Mouse (Mus musculus): ENCODE data around the gene Mgmt. TPM values are rescaled to one million over a fixed set of nuclear protein-coding genes. Genes with fewer than 3 reads are reported as not detected.

Mgmt gene
- polyA plus RNA-seq, 1 experiment from 2014 or later: 2.6 TPM

- Histone ChIP-seq H3K4me2 (replicated peaks) (no peak overlapping the region), H3K4me3 (no peak overlapping the region), H3K27ac (replicated peaks) (no peak overlapping the region), H3K9ac (replicated peaks) (no peak overlapping the region), H3K27me3 (no peaks in the 10 kb centered on the region; the same call in 1 of the 2 replicates), H3K9me3 (0 out of 2 replicates have a peak, but pooled peaks cover 1% of the 10 kb centered on the region), H3K4me1 (no peaks in the 10 kb centered on the region), H3K36me3 (no peaks in the 10 kb centered on the region)
- WGBS: 72% methylated on average over 5 of the region's 5 CpGs
- ATAC-seq (ENCODE audit: low FRiP score, low read depth): no peak
Measured at GRCm38 (mm10) chr7:137138101-137138500, 243.7 kb downstream of the Mgmt start.

DNA sequence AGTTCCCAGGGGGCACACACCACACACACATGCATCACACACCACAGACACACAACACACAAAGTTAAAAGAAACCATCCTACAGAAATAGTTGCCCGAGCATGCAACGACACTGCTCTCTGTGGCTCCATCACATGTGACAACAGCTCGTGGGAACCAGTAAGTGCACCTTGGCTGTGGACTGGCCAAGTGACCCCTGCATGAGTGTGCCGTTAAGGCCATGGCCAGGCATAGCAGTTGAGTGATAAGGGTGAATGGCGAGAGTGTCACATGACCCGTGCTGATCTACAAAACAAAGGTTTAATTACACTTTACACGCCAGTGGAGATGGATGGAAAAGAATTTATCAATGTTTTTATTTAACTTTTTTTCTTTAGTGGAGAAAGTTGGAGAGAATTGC lies 245.9 kb downstream of the Mgmt start:
- no peak overlapping the region for H3K4me3 ChIP-seq
- no peaks in the 10 kb centered on the region; the same call in 1 of the 2 replicates for H3K27me3 ChIP-seq
- H3K9ac ChIP-seq (replicated peaks): no peak overlapping the region
- H3K4me1 ChIP-seq: no peaks in the 10 kb centered on the region
- no peak overlapping the region for H3K4me2 ChIP-seq (replicated peaks)
- no peak overlapping the region for H3K27ac ChIP-seq (replicated peaks)
- 85% methylated on average over 7 of the region's 7 CpGs for WGBS
- no peaks in the 10 kb centered on the region for H3K36me3 ChIP-seq
- ATAC-seq (ENCODE audit: low FRiP score, low read depth): no peak
- 0 out of 2 replicates have a peak, but pooled peaks cover 3% of the 10 kb centered on the region for H3K9me3 ChIP-seq

DNA sequence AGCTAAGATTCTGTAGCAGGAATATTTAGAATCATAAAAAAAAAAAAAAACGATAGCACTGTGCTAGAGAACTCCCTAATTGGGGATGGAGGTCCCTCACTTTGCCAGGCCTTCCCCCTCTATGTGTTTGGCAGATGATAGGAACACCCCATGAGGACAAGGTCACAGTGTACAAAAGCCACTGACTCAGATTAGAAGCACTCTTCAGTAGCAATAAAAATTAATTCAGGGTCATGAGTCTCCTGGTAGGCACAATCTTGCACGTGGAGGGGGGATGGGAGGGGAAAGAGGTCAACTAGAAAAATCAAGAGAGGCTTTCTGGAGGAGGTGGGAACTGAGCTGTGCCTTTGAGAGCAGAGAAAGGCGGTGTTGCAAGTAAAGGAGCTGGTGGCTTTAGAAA lies 247.0 kb downstream of the Mgmt start:
- no peak overlapping the region for H3K4me3 ChIP-seq
- H3K4me1 ChIP-seq: no peaks in the 10 kb centered on the region; the same call in 1 of the 2 replicates
- H3K27ac ChIP-seq (replicated peaks): no peak overlapping the region
- no peaks in the 10 kb centered on the region for H3K36me3 ChIP-seq
- 33% methylated on average over 3 of the region's 3 CpGs for WGBS
- no peak overlapping the region for H3K4me2 ChIP-seq (replicated peaks)
- ATAC-seq (ENCODE audit: low FRiP score, low read depth): no peak
- no peaks in the 10 kb centered on the region; the same call in 1 of the 2 replicates for H3K27me3 ChIP-seq
- 0 out of 2 replicates have a peak, but pooled peaks cover 3% of the 10 kb centered on the region for H3K9me3 ChIP-seq
- no peak overlapping the region for H3K9ac ChIP-seq (replicated peaks)

DNA sequence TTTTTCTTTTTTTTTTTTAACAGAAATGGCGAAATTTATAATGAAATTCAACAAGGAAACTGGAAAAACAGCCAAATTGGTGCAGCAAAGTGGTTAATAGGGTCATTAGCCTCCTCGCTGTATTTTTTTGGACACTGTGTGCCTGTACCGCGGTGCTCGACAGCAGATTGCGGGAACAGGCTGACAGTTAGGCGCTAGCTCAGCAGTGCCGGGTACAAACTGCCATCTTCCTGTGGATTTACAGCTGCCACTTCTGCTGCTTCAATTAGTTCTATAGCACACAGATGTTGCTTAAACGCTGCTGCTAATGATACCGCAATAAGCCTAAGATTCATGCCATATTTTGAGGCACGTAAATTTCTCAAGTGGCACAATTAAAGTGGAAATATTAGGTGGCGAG lies 252.7 kb downstream of the Mgmt start:
- ATAC-seq (ENCODE audit: low FRiP score, low read depth): no peak
- Histone ChIP-seq H3K4me3 (no peak overlapping the region), H3K9me3 (0 out of 2 replicates have a peak, but pooled peaks cover 3% of the 10 kb centered on the region), H3K27ac (replicated peaks) (no peak overlapping the region), H3K4me2 (replicated peaks) (no peak overlapping the region), H3K9ac (replicated peaks) (no peak overlapping the region), H3K4me1 (peaks cover 2% of the 10 kb centered on the region; the same call in 1 of the 2 replicates), H3K36me3 (no peaks in the 10 kb centered on the region), H3K27me3 (no peaks in the 10 kb centered on the region)
- WGBS: 83% methylated on average over 12 of the region's 12 CpGs

DNA sequence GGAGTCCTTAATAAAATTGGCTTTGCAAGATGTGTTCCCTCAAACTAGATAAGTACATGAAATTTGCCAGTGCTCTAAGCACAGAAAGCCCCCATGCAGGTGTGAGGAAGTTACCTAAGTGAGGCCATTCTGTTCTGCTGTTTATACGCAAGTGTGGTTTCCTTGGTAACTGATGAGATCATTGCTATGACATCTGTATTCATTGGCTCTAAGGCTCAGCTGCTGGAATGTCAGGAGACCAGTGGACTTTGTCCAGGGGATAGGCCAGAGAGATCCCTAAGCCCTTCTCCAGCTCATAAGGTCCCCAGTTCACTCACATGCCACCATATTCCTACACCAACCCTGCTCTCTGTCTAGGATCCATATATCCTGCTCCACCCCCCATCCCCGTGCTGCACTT lies 257.4 kb downstream of the Mgmt start:
- Histone ChIP-seq H3K36me3 (no peaks in the 10 kb centered on the region), H3K9ac (replicated peaks) (no peak overlapping the region), H3K27me3 (no peaks in the 10 kb centered on the region), H3K4me3 (no peak overlapping the region), H3K27ac (replicated peaks) (no peak overlapping the region), H3K4me2 (replicated peaks) (no peak overlapping the region), H3K9me3 (no peaks in the 10 kb centered on the region), H3K4me1 (0 out of 2 replicates have a peak, but pooled peaks cover 2% of the 10 kb centered on the region)
- no peak for ATAC-seq (ENCODE audit: low FRiP score, low read depth)
- WGBS: 84% methylated on average over 2 of the region's 2 CpGs

DNA sequence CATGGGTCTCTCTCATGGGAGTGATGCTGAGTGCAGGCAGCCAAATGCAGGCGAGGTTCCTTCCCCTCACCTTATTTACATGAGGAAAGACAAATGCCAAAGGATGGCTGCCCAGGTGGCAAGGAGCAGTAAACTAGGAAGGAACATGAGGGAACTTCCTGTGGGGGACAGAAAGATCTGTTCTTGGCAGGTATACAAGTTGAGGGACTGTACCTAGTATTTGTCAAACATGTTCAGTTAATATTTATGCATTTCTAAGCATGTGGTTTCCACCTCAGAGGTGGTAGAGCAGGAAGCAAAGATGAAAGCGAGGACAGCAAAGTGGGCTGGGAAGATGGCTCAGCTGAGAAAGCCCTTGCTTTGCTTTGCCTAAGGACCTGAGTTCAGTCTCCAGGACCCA lies 260.2 kb downstream of the Mgmt start:
- H3K9me3 ChIP-seq: no peaks in the 10 kb centered on the region

DNA sequence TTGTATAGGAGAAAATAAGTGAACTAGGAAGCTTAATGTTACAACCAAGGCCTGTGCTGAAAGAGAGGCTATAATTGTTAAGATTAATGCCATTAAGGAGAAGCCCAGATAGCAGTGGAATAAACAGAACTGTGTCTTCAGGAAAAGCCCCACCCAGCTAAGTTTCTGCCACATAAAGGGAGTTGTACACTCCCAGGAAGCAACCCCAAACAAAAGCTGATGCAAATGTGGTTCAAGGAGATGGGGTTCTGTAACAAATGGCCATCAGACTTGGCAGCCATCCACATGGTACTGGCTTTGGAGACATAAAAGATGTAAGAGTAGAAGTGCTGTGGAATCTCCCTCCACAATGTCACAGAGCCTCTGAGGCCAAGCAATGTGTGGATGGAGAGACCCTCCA lies 264.7 kb downstream of the Mgmt start:
- Histone ChIP-seq H3K4me3 (no peak overlapping the region), H3K36me3 (no peaks in the 10 kb centered on the region), H3K27ac (replicated peaks) (no peak overlapping the region), H3K27me3 (no peaks in the 10 kb centered on the region), H3K9me3 (no peaks in the 10 kb centered on the region), H3K9ac (replicated peaks) (no peak overlapping the region), H3K4me2 (replicated peaks) (no peak overlapping the region), H3K4me1 (no peaks in the 10 kb centered on the region)
- no peak for ATAC-seq (ENCODE audit: low FRiP score, low read depth)

More for the DNA sequence above, 260.2 kb downstream of the Mgmt start:
- ATAC-seq (ENCODE audit: low FRiP score, low read depth): no peak
- WGBS: 79% methylated on average over 2 of the region's 2 CpGs
- H3K4me2 ChIP-seq (replicated peaks): no peak overlapping the region
- no peaks in the 10 kb centered on the region for H3K27me3 ChIP-seq
- no peak overlapping the region for H3K9ac ChIP-seq (replicated peaks)
- no peaks in the 10 kb centered on the region for H3K36me3 ChIP-seq
- no peaks in the 10 kb centered on the region for H3K4me1 ChIP-seq
- no peak overlapping the region for H3K4me3 ChIP-seq
- H3K27ac ChIP-seq (replicated peaks): no peak overlapping the region

- WGBS: 45% methylated on average over 9 of the region's 9 CpGs
- 0 out of 2 replicates have a peak, but pooled peaks cover 2% of the 10 kb centered on the region for H3K9me3 ChIP-seq
- ATAC-seq (ENCODE audit: low FRiP score, low read depth): no peak
- no peaks in the 10 kb centered on the region for H3K36me3 ChIP-seq
- no peak overlapping the region for H3K27ac ChIP-seq (replicated peaks)
- H3K4me1 ChIP-seq: no peaks in the 10 kb centered on the region
- H3K9ac ChIP-seq (replicated peaks): no peak overlapping the region
- H3K4me3 ChIP-seq: no peak overlapping the region
- H3K27me3 ChIP-seq: no peaks in the 10 kb centered on the region
- no peak overlapping the region for H3K4me2 ChIP-seq (replicated peaks)
Measured at GRCm38 (mm10) chr7:137172278-137172677, 277.9 kb downstream of the Mgmt start.

Measured in midbrain, embryonic 12.5 days (tissue).